Mouse (Mus musculus) intestine, embryonic 16.5 days (tissue): ENCODE results near the gene Etfb. TPM values are rescaled to one million over a fixed set of nuclear protein-coding genes. Genes with fewer than 3 reads are reported as not detected.
"Not testable (repeated sequence)": the region's sequence is repeated elsewhere in the genome, so short reads cannot be mapped to it uniquely, and the experiment has no call there.

ENCODE experiments used
- ATAC-seq: fragments of 200-750 bp; cut with Nextera tagmentation; 2 replicates; pipeline ENCODE4 v1.8.0; 2017; ENCODE audit warnings: moderate TSS enrichment, moderate library complexity
- H3K27ac ChIP-seq: fragments of 300-500 bp; sonication (generic); 2 replicates; pipeline ENCODE4 v1.5.1; 2014; ENCODE audit warnings: mild to moderate bottlenecking, low read length
- H3K27me3 ChIP-seq: fragments of 300-500 bp; sonication (generic); replicated peaks from 2 replicates; pipeline ENCODE4 v1.6.1; 2014; ENCODE audit warnings: low read length, control low read depth, mixed read lengths; ENCODE audit not compliant: control insufficient read depth, insufficient read depth
- H3K36me3 ChIP-seq: fragments of 300-500 bp; sonication (generic); 2 replicates; pipeline ENCODE4 v1.6.1; 2014; ENCODE audit warnings: low read length, control low read depth; ENCODE audit not compliant: control insufficient read depth, insufficient read depth
- H3K4me1 ChIP-seq: fragments of 300-500 bp; sonication (generic); 2 replicates; pipeline ENCODE4 v1.6.1; 2014; ENCODE audit warnings: low read length, control low read depth, mixed read lengths; ENCODE audit not compliant: control insufficient read depth, insufficient read depth
- H3K4me2 ChIP-seq: fragments of 300-500 bp; sonication (generic); 2 replicates; pipeline ENCODE4 v1.6.1; 2014; ENCODE audit warnings: low read depth, low read length, control low read depth
- H3K4me3 ChIP-seq: fragments of 300-500 bp; sonication (generic); 2 replicates; pipeline ENCODE4 v1.5.1; 2014; ENCODE audit warnings: mild to moderate bottlenecking, low read length
- H3K9ac ChIP-seq: fragments of 300-500 bp; sonication (generic); 2 replicates; pipeline ENCODE4 v1.6.1; 2014; ENCODE audit warnings: low read depth, low read length
- H3K9me3 ChIP-seq: fragments of 300-500 bp; sonication (generic); 2 replicates; pipeline ENCODE4 v1.6.1; 2016; ENCODE audit warnings: low read length, control low read depth; ENCODE audit not compliant: control insufficient read depth
- WGBS: fragments of 180-500 bp; shearing (Covaris S2); extraction: QIAGEN DNeasy Blood & Tissue Kit; methylation state at CpG from one replicate; pipeline ENCODE4 v1.1.7; 2014; 5-methylcytosine and 5-hydroxymethylcytosine counted together
- polyA plus RNA-seq: library from polyadenylated mRNA; unstranded; fragments of >200 nt; fragmentation: Nextera tagmentation; extraction: Ambion mirVana; gene quantifications from 2 replicates; pipeline ENCODE4 v1.2.1, GENCODE M21; 2015

Etfb gene
- 551 and 568 TPM in 2 replicates for polyA plus RNA-seq

- Histone ChIP-seq H3K4me3 (peak within 1 kb of the TSS; percentile 65), H3K27ac (peak within 1 kb of the TSS; percentile 100), H3K4me1 (peaks cover 18% of the 10 kb centered on the region), H3K27me3 (no peaks in the 10 kb centered on the region), H3K9me3 (no peaks in the 10 kb centered on the region), H3K4me2 (peak within 1 kb of the TSS; percentile 88), H3K9ac (peak within 1 kb of the TSS; percentile 78), H3K36me3 (no peaks in the 10 kb centered on the region)
- WGBS, result 0% methylated on average over 27 of the region's 27 CpGs
- peak; percentile 98 for ATAC-seq
Observed at GRCm38 (mm10) chr7:43443917-43444293, at the start of gene Etfb, which contains the start of gene Gm45233. TSS of gene Etfb (plus strand) at chr7:43444083. TSS of gene Gm45233 (plus strand) at chr7:43444128.

GRCm38 (mm10) chr7:43399501-43399900 lies 44.4 kb upstream of the Etfb start:
- 85% methylated on average over 2 of the region's 2 CpGs for WGBS
- H3K36me3 ChIP-seq, result no peaks in the 10 kb centered on the region
- H3K4me2 ChIP-seq, result no peak overlapping the region
- no peaks in the 10 kb centered on the region for H3K9me3 ChIP-seq
- no peak overlapping the region for H3K4me3 ChIP-seq
- ATAC-seq, result no peak
- H3K4me1 ChIP-seq, result no peaks in the 10 kb centered on the region
- H3K27me3 ChIP-seq, result no peaks in the 10 kb centered on the region
- H3K9ac ChIP-seq, result no peak overlapping the region
- no peak overlapping the region for H3K27ac ChIP-seq

- Histone ChIP-seq H3K9ac (no peak overlapping the region), H3K4me1 (no peaks in the 10 kb centered on the region), H3K27me3 (no peaks in the 10 kb centered on the region), H3K4me3 (no peak overlapping the region), H3K9me3 (no peaks in the 10 kb centered on the region), H3K36me3 (no peaks in the 10 kb centered on the region), H3K27ac (no peak overlapping the region), H3K4me2 (no peak overlapping the region)
- 17% methylated on average over 2 of the region's 2 CpGs for WGBS
- ATAC-seq, result no peak
Observed at GRCm38 (mm10) chr7:43402718-43403117, 41.2 kb upstream of the Etfb start.

GRCm38 (mm10) chr7:43407573-43407972 lies 36.3 kb upstream of the Etfb start:
- no peak overlapping the region for H3K4me2 ChIP-seq
- no peaks in the 10 kb centered on the region for H3K36me3 ChIP-seq
- ATAC-seq, result no peak
- H3K9me3 ChIP-seq, result no peaks in the 10 kb centered on the region
- H3K4me1 ChIP-seq, result no peaks in the 10 kb centered on the region
- H3K4me3 ChIP-seq, result no peak overlapping the region
- no peak overlapping the region for H3K9ac ChIP-seq
- H3K27me3 ChIP-seq, result no peaks in the 10 kb centered on the region
- WGBS, result 71% methylated on average over 3 of the region's 3 CpGs
- no peak overlapping the region for H3K27ac ChIP-seq

GRCm38 (mm10) chr7:43408131-43408553 lies 35.7 kb upstream of the Etfb start, which contains the start of gene Siglecg:
TSS of gene Siglecg (plus strand) at chr7:43408204.
- no peak within 1 kb of the TSS for H3K27ac ChIP-seq
- H3K4me3 ChIP-seq, result no peak within 1 kb of the TSS
- no peak within 1 kb of the TSS for H3K9ac ChIP-seq
- no peak within 1 kb of the TSS for H3K4me2 ChIP-seq
- ATAC-seq, result no peak
- no peaks in the 10 kb centered on the region for H3K9me3 ChIP-seq
- no peaks in the 10 kb centered on the region for H3K36me3 ChIP-seq
- no peaks in the 10 kb centered on the region for H3K4me1 ChIP-seq
- no peaks in the 10 kb centered on the region for H3K27me3 ChIP-seq
- WGBS, result 71% methylated on average over 4 of the region's 4 CpGs

- no peaks in the 10 kb centered on the region for H3K9me3 ChIP-seq
- no peak for ATAC-seq
- H3K36me3 ChIP-seq, result no peaks in the 10 kb centered on the region
- no peaks in the 10 kb centered on the region for H3K27me3 ChIP-seq
- H3K9ac ChIP-seq, result no peak overlapping the region
- WGBS, result 83% methylated on average over 3 of the region's 3 CpGs
- no peak overlapping the region for H3K4me3 ChIP-seq
- H3K27ac ChIP-seq, result no peak overlapping the region
- H3K4me1 ChIP-seq, result no peaks in the 10 kb centered on the region
- no peak overlapping the region for H3K4me2 ChIP-seq
Observed at GRCm38 (mm10) chr7:43409084-43409483, 34.8 kb upstream of the Etfb start.

- H3K27ac ChIP-seq, H3K36me3 ChIP-seq, H3K9ac ChIP-seq, H3K4me1 ChIP-seq, H3K9me3 ChIP-seq, H3K4me2 ChIP-seq, ATAC-seq, H3K27me3 ChIP-seq, H3K4me3 ChIP-seq: not testable (repeated sequence)
- WGBS, result 31% methylated on average over 4 of the region's 4 CpGs
Observed at GRCm38 (mm10) chr7:43411724-43412123, 32.2 kb upstream of the Etfb start.

- ATAC-seq, result no peak
- H3K27me3 ChIP-seq, result no peaks in the 10 kb centered on the region
- no peaks in the 10 kb centered on the region for H3K4me1 ChIP-seq
- no peak overlapping the region for H3K9ac ChIP-seq
- 80% methylated on average over 10 of the region's 10 CpGs for WGBS
- no peaks in the 10 kb centered on the region for H3K36me3 ChIP-seq
- no peaks in the 10 kb centered on the region for H3K9me3 ChIP-seq
- H3K27ac ChIP-seq, result no peak overlapping the region
- no peak overlapping the region for H3K4me2 ChIP-seq
- no peak overlapping the region for H3K4me3 ChIP-seq
Observed at GRCm38 (mm10) chr7:43417298-43417697, 26.6 kb upstream of the Etfb start.

GRCm38 (mm10) chr7:43422995-43423617 lies 20.8 kb upstream of the Etfb start:
- Histone ChIP-seq H3K27ac (no peak overlapping the region), H3K9me3 (no peaks in the 10 kb centered on the region), H3K36me3 (no peaks in the 10 kb centered on the region), H3K4me3 (no peak overlapping the region), H3K4me1 (no peaks in the 10 kb centered on the region), H3K9ac (no peak overlapping the region), H3K4me2 (no peak overlapping the region), H3K27me3 (no peaks in the 10 kb centered on the region)
- ATAC-seq, result peak; percentile 96
- 14% methylated on average over 11 of the region's 11 CpGs for WGBS
